Mouse (Mus musculus): ENCODE data around the gene Acer3. TPM values are rescaled to one million over a fixed set of nuclear protein-coding genes. Genes with fewer than 3 reads are reported as not detected.

Acer3 gene
- total RNA-seq, 2 experiments from 2014 or later = 31.0 to 36.9 TPM

GRCm38 (mm10) chr7:98333987-98334386 lies 13.0 kb upstream of the Acer3 start:
- no peak for ATAC-seq (replicated peaks; ENCODE audit: low FRiP score, poor library complexity, severe bottlenecking)

- ATAC-seq (replicated peaks; ENCODE audit: low FRiP score, poor library complexity, severe bottlenecking) = no peak
These were observed 12.5 kb upstream of the Acer3 start for GRCm38 (mm10) chr7:98333507-98333906.

- ATAC-seq (replicated peaks; ENCODE audit: low FRiP score, poor library complexity, severe bottlenecking) = no peak
These were observed 11.8 kb upstream of the Acer3 start for GRCm38 (mm10) chr7:98332678-98333397.

GRCm38 (mm10) chr7:98331932-98332331 lies 10.9 kb upstream of the Acer3 start:
- ATAC-seq (replicated peaks; ENCODE audit: low FRiP score, poor library complexity, severe bottlenecking) = no peak

- ATAC-seq (replicated peaks; ENCODE audit: low FRiP score, poor library complexity, severe bottlenecking) = peak; percentile 44
These were observed 9.5 kb upstream of the Acer3 start for GRCm38 (mm10) chr7:98330375-98331002.

GRCm38 (mm10) chr7:98329651-98330374 lies 8.8 kb upstream of the Acer3 start:
- ATAC-seq (replicated peaks; ENCODE audit: low FRiP score, poor library complexity, severe bottlenecking) = peak; percentile 95

GRCm38 (mm10) chr7:98328311-98328710 lies 7.3 kb upstream of the Acer3 start:
- ATAC-seq (replicated peaks; ENCODE audit: low FRiP score, poor library complexity, severe bottlenecking) = no peak

- no peak for ATAC-seq (replicated peaks; ENCODE audit: low FRiP score, poor library complexity, severe bottlenecking)
These were observed 5.0 kb upstream of the Acer3 start for GRCm38 (mm10) chr7:98326051-98326450.

- no peak for ATAC-seq (replicated peaks; ENCODE audit: low FRiP score, poor library complexity, severe bottlenecking)
These were observed 3.2 kb upstream of the Acer3 start for GRCm38 (mm10) chr7:98324228-98324627.

GRCm38 (mm10) chr7:98323288-98324019 lies 2.4 kb upstream of the Acer3 start:
- ATAC-seq (replicated peaks; ENCODE audit: low FRiP score, poor library complexity, severe bottlenecking) = peak; percentile 63

GRCm38 (mm10) chr7:98322415-98322814 lies 1.4 kb upstream of the Acer3 start:
- no peak for ATAC-seq (replicated peaks; ENCODE audit: low FRiP score, poor library complexity, severe bottlenecking)

GRCm38 (mm10) chr7:98320006-98320556 lies 927 bp downstream of the Acer3 start:
- no peak for ATAC-seq (replicated peaks; ENCODE audit: low FRiP score, poor library complexity, severe bottlenecking)

GRCm38 (mm10) chr7:98316568-98316967 lies 4.4 kb downstream of the Acer3 start:
- ATAC-seq (replicated peaks; ENCODE audit: low FRiP score, poor library complexity, severe bottlenecking) = no peak

- no peak for ATAC-seq (replicated peaks; ENCODE audit: low FRiP score, poor library complexity, severe bottlenecking)
These were observed 5.9 kb downstream of the Acer3 start for GRCm38 (mm10) chr7:98315087-98315486.

GRCm38 (mm10) chr7:98312185-98312920 lies 8.7 kb downstream of the Acer3 start:
- no peak for ATAC-seq (replicated peaks; ENCODE audit: low FRiP score, poor library complexity, severe bottlenecking)

- ATAC-seq (replicated peaks; ENCODE audit: low FRiP score, poor library complexity, severe bottlenecking) = no peak
These were observed 10.7 kb downstream of the Acer3 start for GRCm38 (mm10) chr7:98310266-98310665.

- peak; percentile 96 for ATAC-seq (replicated peaks; ENCODE audit: low FRiP score, poor library complexity, severe bottlenecking)
These were observed 11.6 kb downstream of the Acer3 start for GRCm38 (mm10) chr7:98309219-98310030.

GRCm38 (mm10) chr7:98308607-98309218 lies 12.3 kb downstream of the Acer3 start:
- peak; percentile 61 for ATAC-seq (replicated peaks; ENCODE audit: low FRiP score, poor library complexity, severe bottlenecking)
